Mouse (Mus musculus): ENCODE measurements around the gene Uox. TPM values are rescaled to one million over a fixed set of nuclear protein-coding genes. Genes with fewer than 3 reads are reported as not detected.

Uox gene
- polyA plus RNA-seq, 1 experiment from 2014 or later = not detected

DNA sequence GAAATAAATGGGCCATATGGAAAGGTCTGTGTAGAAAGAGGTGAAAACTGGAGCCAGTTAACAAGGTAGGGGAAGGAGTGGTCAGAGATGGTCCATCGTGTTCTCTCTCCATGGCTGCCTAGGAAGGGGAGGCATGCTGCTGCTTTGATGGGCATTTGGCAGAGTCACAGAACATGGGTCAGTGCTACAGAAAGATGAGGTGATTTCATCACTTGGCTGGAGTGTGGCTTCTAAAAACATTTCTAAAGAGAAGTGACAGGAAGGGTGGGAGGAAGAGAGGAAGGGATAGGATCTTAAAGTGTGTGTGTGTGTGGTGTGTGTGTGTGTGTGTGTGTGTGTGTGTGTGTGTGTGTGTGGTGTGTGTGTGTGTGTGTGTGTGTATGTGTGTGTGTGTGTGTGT, 1.1 kb downstream of the Uox start:
- no peak overlapping the region for H3K4me2 ChIP-seq (replicated peaks; ENCODE audit: low read depth, low read length)
- H3K4me1 ChIP-seq (ENCODE audit: control insufficient read depth, insufficient read depth, low read length) = no peaks in the 10 kb centered on the region
- H3K4me3 ChIP-seq (ENCODE audit: low read depth, low read length) = no peak overlapping the region
- no peaks in the 10 kb centered on the region for H3K27me3 ChIP-seq (ENCODE audit: control insufficient read depth, insufficient read depth, low read length)
- H3K9ac ChIP-seq (replicated peaks; ENCODE audit: low read depth, low read length) = no peak overlapping the region
- H3K36me3 ChIP-seq (ENCODE audit: control insufficient read depth, insufficient read depth, low read length) = no peaks in the 10 kb centered on the region
- no peak for ATAC-seq (ENCODE audit: insufficient number of reproducible peaks, insufficient read depth, low FRiP score, low read depth)
- 68% methylated on average over 1 of the region's 1 CpGs for WGBS
- H3K27ac ChIP-seq (ENCODE audit: low read length) = no peak overlapping the region
- no peaks in the 10 kb centered on the region for H3K9me3 ChIP-seq (ENCODE audit: control insufficient read depth, low read depth, low read length)

DNA sequence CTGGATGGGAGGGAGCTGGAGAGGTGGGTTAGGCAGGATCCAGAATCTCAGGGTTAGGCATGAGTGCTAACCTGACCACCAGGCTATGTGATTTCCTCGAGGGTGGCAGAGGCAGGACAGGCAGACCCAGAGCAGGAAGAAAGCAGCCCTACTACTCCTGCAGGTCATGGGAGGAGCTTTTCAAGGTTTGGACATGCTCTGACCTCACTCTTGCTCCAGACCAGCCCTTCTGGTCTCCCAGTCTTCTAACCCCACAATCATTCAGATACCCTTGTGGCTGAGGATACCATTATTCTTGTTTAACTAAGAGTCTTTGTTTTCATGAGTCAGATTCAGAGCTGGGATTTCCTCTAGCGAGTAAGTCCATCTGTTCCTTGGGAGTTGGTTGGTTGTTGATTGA, 7.4 kb downstream of the Uox start:
- Histone ChIP-seq H3K9ac (replicated peaks; ENCODE audit: low read depth, low read length) (no peak overlapping the region), H3K4me3 (ENCODE audit: low read depth, low read length) (no peak overlapping the region), H3K27ac (ENCODE audit: low read length) (no peak overlapping the region), H3K4me2 (replicated peaks; ENCODE audit: low read depth, low read length) (no peak overlapping the region), H3K27me3 (ENCODE audit: control insufficient read depth, insufficient read depth, low read length) (no peaks in the 10 kb centered on the region), H3K36me3 (ENCODE audit: control insufficient read depth, insufficient read depth, low read length) (no peaks in the 10 kb centered on the region), H3K9me3 (ENCODE audit: control insufficient read depth, low read depth, low read length) (no peaks in the 10 kb centered on the region), H3K4me1 (ENCODE audit: control insufficient read depth, insufficient read depth, low read length) (no peaks in the 10 kb centered on the region)
- ATAC-seq (ENCODE audit: insufficient number of reproducible peaks, insufficient read depth, low FRiP score, low read depth) = no peak
- 67% methylated on average over 2 of the region's 2 CpGs for WGBS

DNA sequence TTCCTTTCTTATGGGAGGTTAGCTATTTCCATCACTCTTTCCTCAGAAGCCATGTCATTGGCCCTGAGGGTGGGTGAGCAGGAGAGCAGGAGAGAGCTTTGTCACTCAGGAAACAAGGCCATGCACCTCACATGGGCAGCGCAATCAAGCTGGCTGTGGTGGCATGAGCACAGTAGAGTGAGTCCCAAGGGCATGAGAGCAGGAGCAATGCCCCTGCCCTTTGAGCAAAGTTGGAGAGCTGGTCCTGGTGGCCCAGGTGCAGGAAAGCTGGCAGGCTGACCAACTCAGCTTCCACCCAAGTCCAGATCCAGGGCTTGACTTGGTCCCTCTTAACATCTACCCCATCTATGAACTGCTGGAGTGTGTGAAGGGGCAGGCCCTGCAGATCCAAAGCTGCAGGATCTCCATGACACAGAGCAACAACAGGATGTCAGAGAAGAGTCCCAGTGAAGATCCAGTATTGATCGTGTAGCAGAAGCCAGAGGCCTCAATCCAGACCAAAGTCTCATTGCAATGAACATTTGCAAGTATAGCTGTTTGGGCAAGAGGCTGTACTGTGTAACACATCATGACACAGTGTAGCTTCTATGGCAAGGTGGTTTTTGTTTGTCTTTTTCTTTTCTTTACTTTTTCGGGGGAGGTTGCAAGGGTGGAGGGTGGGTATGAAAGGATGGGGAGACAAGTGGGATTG, 10.0 kb downstream of the Uox start:
- H3K4me2 ChIP-seq (replicated peaks; ENCODE audit: low read depth, low read length) = no peak overlapping the region
- no peaks in the 10 kb centered on the region for H3K27me3 ChIP-seq (ENCODE audit: control insufficient read depth, insufficient read depth, low read length)
- no peaks in the 10 kb centered on the region for H3K4me1 ChIP-seq (ENCODE audit: control insufficient read depth, insufficient read depth, low read length)
- H3K9ac ChIP-seq (replicated peaks; ENCODE audit: low read depth, low read length) = no peak overlapping the region
- no peaks in the 10 kb centered on the region for H3K9me3 ChIP-seq (ENCODE audit: control insufficient read depth, low read depth, low read length)
- ATAC-seq (ENCODE audit: insufficient number of reproducible peaks, insufficient read depth, low FRiP score, low read depth) = no peak
- WGBS = 84% methylated on average over 3 of the region's 3 CpGs
- H3K4me3 ChIP-seq (ENCODE audit: low read depth, low read length) = no peak overlapping the region
- H3K36me3 ChIP-seq (ENCODE audit: control insufficient read depth, insufficient read depth, low read length) = no peaks in the 10 kb centered on the region
- no peak overlapping the region for H3K27ac ChIP-seq (ENCODE audit: low read length)

DNA sequence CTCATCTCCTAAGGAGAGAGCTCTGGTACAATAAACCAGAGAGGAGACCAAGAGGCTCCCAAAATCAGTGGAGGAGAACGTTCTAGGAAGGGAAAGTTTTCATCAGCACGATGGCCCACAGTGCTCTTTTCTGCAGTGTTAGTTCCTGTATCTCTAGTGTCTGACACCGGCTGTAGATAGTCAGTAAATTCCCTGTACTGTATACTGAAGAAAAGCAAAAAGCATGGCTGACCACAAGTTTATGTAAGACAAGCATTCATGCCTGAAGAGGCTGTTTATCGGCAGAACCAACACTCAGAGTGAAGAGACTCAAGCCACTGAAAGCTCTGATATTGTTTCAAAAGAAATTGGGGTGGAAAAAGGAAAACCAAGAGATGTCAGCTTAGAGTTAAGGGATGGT, 13.3 kb downstream of the Uox start:
- no peak overlapping the region for H3K4me2 ChIP-seq (replicated peaks; ENCODE audit: low read depth, low read length)
- ATAC-seq (ENCODE audit: insufficient number of reproducible peaks, insufficient read depth, low FRiP score, low read depth) = no peak
- no peak overlapping the region for H3K27ac ChIP-seq (ENCODE audit: low read length)
- no peaks in the 10 kb centered on the region for H3K36me3 ChIP-seq (ENCODE audit: control insufficient read depth, insufficient read depth, low read length)
- H3K27me3 ChIP-seq (ENCODE audit: control insufficient read depth, insufficient read depth, low read length) = no peaks in the 10 kb centered on the region
- WGBS = 79% methylated on average over 4 of the region's 4 CpGs
- no peak overlapping the region for H3K9ac ChIP-seq (replicated peaks; ENCODE audit: low read depth, low read length)
- no peaks in the 10 kb centered on the region for H3K9me3 ChIP-seq (ENCODE audit: control insufficient read depth, low read depth, low read length)
- H3K4me1 ChIP-seq (ENCODE audit: control insufficient read depth, insufficient read depth, low read length) = no peaks in the 10 kb centered on the region
- H3K4me3 ChIP-seq (ENCODE audit: low read depth, low read length) = no peak overlapping the region

DNA sequence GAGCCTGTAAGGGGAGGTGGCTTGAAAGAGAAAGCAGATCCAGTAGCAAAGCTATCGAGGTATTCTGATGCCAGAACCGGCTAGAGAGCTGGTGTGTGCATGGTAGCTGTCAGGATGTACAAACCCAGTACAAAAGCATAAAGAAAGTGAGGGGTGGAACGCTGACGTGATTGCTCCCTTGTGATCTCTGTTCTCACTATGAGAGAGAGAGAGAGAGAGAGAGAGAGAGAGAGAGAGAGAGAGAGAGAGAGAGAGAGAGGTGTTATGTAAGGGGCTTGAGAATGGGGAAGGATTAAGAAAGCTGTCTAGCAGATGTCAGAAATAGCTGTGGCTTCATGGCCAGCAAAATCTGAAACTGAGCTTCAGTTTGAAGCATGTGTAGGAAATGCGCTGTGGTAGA, 13.7 kb downstream of the Uox start:
- Histone ChIP-seq H3K4me2 (replicated peaks; ENCODE audit: low read depth, low read length) (no peak overlapping the region), H3K4me1 (ENCODE audit: control insufficient read depth, insufficient read depth, low read length) (no peaks in the 10 kb centered on the region), H3K27ac (ENCODE audit: low read length) (no peak overlapping the region), H3K9ac (replicated peaks; ENCODE audit: low read depth, low read length) (no peak overlapping the region), H3K36me3 (ENCODE audit: control insufficient read depth, insufficient read depth, low read length) (no peaks in the 10 kb centered on the region), H3K9me3 (ENCODE audit: control insufficient read depth, low read depth, low read length) (no peaks in the 10 kb centered on the region), H3K27me3 (ENCODE audit: control insufficient read depth, insufficient read depth, low read length) (no peaks in the 10 kb centered on the region), H3K4me3 (ENCODE audit: low read depth, low read length) (no peak overlapping the region)
- 65% methylated on average over 5 of the region's 5 CpGs for WGBS
- ATAC-seq (ENCODE audit: insufficient number of reproducible peaks, insufficient read depth, low FRiP score, low read depth) = no peak

DNA sequence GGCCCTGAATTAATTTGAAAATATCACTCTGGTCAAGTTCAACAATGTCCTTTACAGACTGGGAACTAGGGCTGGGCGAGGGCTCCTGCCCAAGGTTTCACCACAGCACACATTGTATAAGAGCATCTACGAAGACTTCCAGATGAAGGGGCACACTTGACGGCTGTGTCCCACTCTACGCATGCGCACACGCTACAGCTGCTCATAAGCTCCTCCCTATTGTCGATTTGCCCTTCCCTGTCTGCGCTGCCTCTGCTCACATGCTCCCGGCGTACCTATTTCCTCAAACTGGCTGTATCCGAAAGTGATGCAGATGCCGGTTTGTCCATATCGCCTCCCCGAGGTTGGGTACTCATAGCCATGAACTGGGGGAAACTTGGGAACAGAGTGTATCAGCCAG, 16.4 kb downstream of the Uox start:
- Histone ChIP-seq H3K9ac (replicated peaks; ENCODE audit: low read depth, low read length) (no peak overlapping the region), H3K27ac (ENCODE audit: low read length) (no peak overlapping the region), H3K4me1 (ENCODE audit: control insufficient read depth, insufficient read depth, low read length) (no peaks in the 10 kb centered on the region), H3K9me3 (ENCODE audit: control insufficient read depth, low read depth, low read length) (no peaks in the 10 kb centered on the region), H3K4me2 (replicated peaks; ENCODE audit: low read depth, low read length) (no peak overlapping the region), H3K27me3 (ENCODE audit: control insufficient read depth, insufficient read depth, low read length) (no peaks in the 10 kb centered on the region), H3K36me3 (ENCODE audit: control insufficient read depth, insufficient read depth, low read length) (no peaks in the 10 kb centered on the region), H3K4me3 (ENCODE audit: low read depth, low read length) (no peak overlapping the region)
- 90% methylated on average over 14 of the region's 14 CpGs for WGBS
- no peak for ATAC-seq (ENCODE audit: insufficient number of reproducible peaks, insufficient read depth, low FRiP score, low read depth)

DNA sequence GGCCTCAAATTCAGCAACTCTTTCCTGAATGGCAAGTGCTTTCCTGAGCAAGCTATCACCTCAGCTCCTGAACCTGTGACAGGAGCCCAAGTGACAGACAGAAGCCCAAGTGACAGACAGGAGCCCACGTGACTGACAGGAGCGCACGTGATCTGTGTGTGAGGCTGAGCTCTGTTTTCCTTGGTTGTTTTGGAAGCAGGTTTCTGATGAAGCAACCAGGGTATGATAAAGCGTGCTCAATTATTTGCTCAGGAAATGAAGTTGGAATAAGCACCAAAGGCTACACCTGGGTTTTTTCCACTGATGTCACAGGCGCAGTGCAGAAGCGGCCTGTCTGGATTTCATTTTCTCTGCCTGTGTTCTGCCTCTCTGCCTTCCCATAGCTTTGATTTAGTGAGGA, 19.3 kb downstream of the Uox start:
- Histone ChIP-seq H3K27ac (ENCODE audit: low read length) (no peak overlapping the region), H3K4me2 (replicated peaks; ENCODE audit: low read depth, low read length) (no peak overlapping the region), H3K4me3 (ENCODE audit: low read depth, low read length) (no peak overlapping the region), H3K27me3 (ENCODE audit: control insufficient read depth, insufficient read depth, low read length) (no peaks in the 10 kb centered on the region), H3K9ac (replicated peaks; ENCODE audit: low read depth, low read length) (no peak overlapping the region), H3K4me1 (ENCODE audit: control insufficient read depth, insufficient read depth, low read length) (no peaks in the 10 kb centered on the region), H3K9me3 (ENCODE audit: control insufficient read depth, low read depth, low read length) (no peaks in the 10 kb centered on the region), H3K36me3 (ENCODE audit: control insufficient read depth, insufficient read depth, low read length) (no peaks in the 10 kb centered on the region)
- WGBS = 78% methylated on average over 6 of the region's 6 CpGs
- ATAC-seq (ENCODE audit: insufficient number of reproducible peaks, insufficient read depth, low FRiP score, low read depth) = no peak

DNA sequence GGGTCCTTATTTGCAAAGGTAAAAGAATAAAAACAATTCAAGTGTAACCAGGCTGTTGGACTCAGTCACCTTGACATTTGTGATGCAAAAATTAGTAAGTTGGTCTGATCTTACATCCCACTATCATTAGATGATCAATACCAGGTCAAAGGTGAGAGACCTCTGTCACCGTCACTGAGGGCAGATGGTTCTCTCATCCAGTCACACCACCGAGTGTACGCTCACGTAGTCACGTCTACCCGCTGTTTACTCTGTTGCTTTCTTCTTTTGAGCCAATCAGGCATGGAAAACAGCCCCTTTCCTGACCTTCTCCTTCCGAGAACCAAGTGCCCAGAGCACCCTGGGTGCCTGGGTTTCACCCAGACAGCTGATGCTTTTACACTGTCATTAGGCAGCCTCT, 20.9 kb downstream of the Uox start:
- 75% methylated on average over 7 of the region's 7 CpGs for WGBS
- H3K4me2 ChIP-seq (replicated peaks; ENCODE audit: low read depth, low read length) = no peak overlapping the region
- no peak overlapping the region for H3K27ac ChIP-seq (ENCODE audit: low read length)
- ATAC-seq (ENCODE audit: insufficient number of reproducible peaks, insufficient read depth, low FRiP score, low read depth) = no peak
- no peaks in the 10 kb centered on the region for H3K36me3 ChIP-seq (ENCODE audit: control insufficient read depth, insufficient read depth, low read length)
- H3K9ac ChIP-seq (replicated peaks; ENCODE audit: low read depth, low read length) = no peak overlapping the region
- no peaks in the 10 kb centered on the region for H3K4me1 ChIP-seq (ENCODE audit: control insufficient read depth, insufficient read depth, low read length)
- no peaks in the 10 kb centered on the region for H3K27me3 ChIP-seq (ENCODE audit: control insufficient read depth, insufficient read depth, low read length)
- no peaks in the 10 kb centered on the region for H3K9me3 ChIP-seq (ENCODE audit: control insufficient read depth, low read depth, low read length)
- no peak overlapping the region for H3K4me3 ChIP-seq (ENCODE audit: low read depth, low read length)

DNA sequence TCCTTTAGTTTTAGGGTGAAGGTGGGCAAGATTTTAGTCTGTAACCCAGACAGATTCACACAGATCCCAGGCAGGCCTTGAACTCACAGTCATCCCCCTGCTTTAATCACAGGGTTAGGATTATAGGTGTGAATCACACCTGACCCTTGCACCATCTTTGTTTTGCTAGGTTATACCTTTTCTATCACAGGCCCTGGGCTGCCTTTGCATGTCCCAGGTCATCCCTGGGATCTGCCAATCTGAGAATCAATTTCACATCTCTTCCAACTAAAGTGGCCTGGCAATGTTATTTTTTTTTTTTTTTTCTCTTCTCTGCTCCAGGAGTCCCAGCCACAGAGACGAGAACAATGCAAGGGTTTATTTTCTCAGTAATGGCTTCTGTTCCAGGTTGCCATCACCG, 21.4 kb downstream of the Uox start:
- no peaks in the 10 kb centered on the region for H3K9me3 ChIP-seq (ENCODE audit: control insufficient read depth, low read depth, low read length)
- H3K27me3 ChIP-seq (ENCODE audit: control insufficient read depth, insufficient read depth, low read length) = no peaks in the 10 kb centered on the region
- H3K4me2 ChIP-seq (replicated peaks; ENCODE audit: low read depth, low read length) = no peak overlapping the region
- H3K9ac ChIP-seq (replicated peaks; ENCODE audit: low read depth, low read length) = no peak overlapping the region
- 63% methylated on average over 2 of the region's 2 CpGs for WGBS
- no peaks in the 10 kb centered on the region for H3K36me3 ChIP-seq (ENCODE audit: control insufficient read depth, insufficient read depth, low read length)
- no peak overlapping the region for H3K4me3 ChIP-seq (ENCODE audit: low read depth, low read length)
- no peak overlapping the region for H3K27ac ChIP-seq (ENCODE audit: low read length)
- no peaks in the 10 kb centered on the region for H3K4me1 ChIP-seq (ENCODE audit: control insufficient read depth, insufficient read depth, low read length)
- ATAC-seq (ENCODE audit: insufficient number of reproducible peaks, insufficient read depth, low FRiP score, low read depth) = no peak

All from stomach, embryonic 14.5 days (tissue).